Mouse (Mus musculus) liver, adult (tissue): Measurements from ENCODE around the gene P2rx3.

Experiments used
- GATA4 ChIP-seq: IDR thresholded peaks from 2 replicates; pipeline ENCODE4 v1.6.1; 2014; ENCODE audit warnings: mild to moderate bottlenecking, low read length; ENCODE audit not compliant: insufficient replicate concordance

Gene P2rx3

GRCm38 (mm10) chr2:85014588-85014982 is 22.7 kb downstream of the P2rx3 start:
- TF ChIP-seq GATA4 = no peak

- TF ChIP-seq GATA4 = no peak
These were observed 23.3 kb downstream of the P2rx3 start for GRCm38 (mm10) chr2:85013826-85014587.

GRCm38 (mm10) chr2:85012679-85013078 is 24.6 kb downstream of the P2rx3 start:
- no peak for TF ChIP-seq GATA4

GRCm38 (mm10) chr2:85011906-85012604 is 25.2 kb downstream of the P2rx3 start:
- TF ChIP-seq GATA4 = no peak

- no peak for TF ChIP-seq GATA4
These were observed 28.1 kb downstream of the P2rx3 start for GRCm38 (mm10) chr2:85009212-85009611.

- no peak for TF ChIP-seq GATA4
These were observed 29.5 kb downstream of the P2rx3 start for GRCm38 (mm10) chr2:85007729-85008128.

GRCm38 (mm10) chr2:85006600-85006999 is 30.7 kb downstream of the P2rx3 start:
- TF ChIP-seq GATA4 = no peak

- no peak for TF ChIP-seq GATA4
These were observed 32.9 kb downstream of the P2rx3 start for GRCm38 (mm10) chr2:85004341-85004740.

GRCm38 (mm10) chr2:85002575-85002974 is 34.7 kb downstream of the P2rx3 start:
- no peak for TF ChIP-seq GATA4

- TF ChIP-seq GATA4 = no peak
These were observed 35.8 kb downstream of the P2rx3 start for GRCm38 (mm10) chr2:85001497-85001896.

GRCm38 (mm10) chr2:84999486-85000181 is 37.6 kb downstream of the P2rx3 start:
- no peak for TF ChIP-seq GATA4

GRCm38 (mm10) chr2:84996376-84996775 is 40.9 kb downstream of the P2rx3 start:
- TF ChIP-seq GATA4 = no peak

- TF ChIP-seq GATA4 = no peak
These were observed 49.3 kb downstream of the P2rx3 start, which contains the start of gene Prg3 for GRCm38 (mm10) chr2:84987930-84988329. Gene Prg3 (plus strand): TSS chr2:84988215.

GRCm38 (mm10) chr2:84980188-84980587 is 57.1 kb downstream of the P2rx3 start, which contains the start of gene Prg2:
Gene Prg2 (plus strand): TSS chr2:84980461.
- no peak for TF ChIP-seq GATA4

- TF ChIP-seq GATA4 = no peak
These were observed 61.7 kb downstream of the P2rx3 start for GRCm38 (mm10) chr2:84975580-84975979.

GRCm38 (mm10) chr2:84967318-84967991 is 69.8 kb downstream of the P2rx3 start:
- TF ChIP-seq GATA4 = no peak
